Mouse (Mus musculus): ENCODE data around the gene Hectd1.

- TF ChIP-seq POLR2A (IDR thresholded peaks at IDR 0.05; ENCODE audit: extremely low read depth, insufficient read depth, low read length) (no peak), CTCF (IDR thresholded peaks at IDR 0.05; ENCODE audit: low read depth, low read length) (no peak)
Observed at GRCm38 (mm10) chr12:51851155-51851554, 21.8 kb upstream of the Hectd1 start.

All from liver, adult 2 months (tissue).